Mouse (Mus musculus) neural tube, embryonic 12.5 days (tissue): Measurements from ENCODE around the gene Mtg1. TPM values are rescaled to one million over a fixed set of nuclear protein-coding genes. Genes with fewer than 3 reads are reported as not detected.

Source experiments
- ATAC-seq: fragments of 200-750 bp; cut with Nextera tagmentation; 2 replicates; pipeline ENCODE4 v1.8.0; 2017; ENCODE audit warnings: low read depth, mild to moderate bottlenecking, moderate TSS enrichment, moderate library complexity; ENCODE audit not compliant: low FRiP score
- H3K27ac ChIP-seq: fragments of 300-500 bp; sonication (generic); 2 replicates; pipeline ENCODE4 v1.5.1; 2016
- H3K27me3 ChIP-seq: fragments of 300-500 bp; sonication (generic); replicated peaks from 2 replicates; pipeline ENCODE4 v1.6.1; 2016; ENCODE audit warnings: mild to moderate bottlenecking
- H3K36me3 ChIP-seq: fragments of 300-500 bp; sonication (generic); 2 replicates; pipeline ENCODE4 v1.6.1; 2016; ENCODE audit warnings: mild to moderate bottlenecking
- H3K4me1 ChIP-seq: fragments of 300-500 bp; sonication (generic); 2 replicates; pipeline ENCODE4 v1.6.1; 2016
- H3K4me2 ChIP-seq: fragments of 300-500 bp; sonication (generic); replicated peaks from 2 replicates; pipeline ENCODE4 v1.6.1; 2016; ENCODE audit warnings: mild to moderate bottlenecking
- H3K4me3 ChIP-seq: fragments of 300-500 bp; sonication (generic); 2 replicates; pipeline ENCODE4 v1.5.1; 2016
- H3K9ac ChIP-seq: fragments of 300-500 bp; sonication (generic); 2 replicates; pipeline ENCODE4 v1.6.1; 2016; ENCODE audit warnings: mild to moderate bottlenecking
- H3K9me3 ChIP-seq: fragments of 300-500 bp; sonication (generic); 2 replicates; pipeline ENCODE4 v1.6.1; 2016; ENCODE audit warnings: mild to moderate bottlenecking
- WGBS: fragments of 180-500 bp; shearing (Covaris S2); methylation state at CpG from one replicate; pipeline ENCODE4 v1.1.7; 2016; 5-methylcytosine and 5-hydroxymethylcytosine counted together
- polyA plus RNA-seq: library from polyadenylated mRNA; unstranded; fragments of >200 nt; fragmentation: Nextera tagmentation; extraction: Ambion mirVana; gene quantifications from 2 replicates; pipeline ENCODE4 v1.2.1, GENCODE M21; 2016

Gene Mtg1
- polyA plus RNA-seq, 1 experiment from 2014 or later, result 24.2 TPM

DNA sequence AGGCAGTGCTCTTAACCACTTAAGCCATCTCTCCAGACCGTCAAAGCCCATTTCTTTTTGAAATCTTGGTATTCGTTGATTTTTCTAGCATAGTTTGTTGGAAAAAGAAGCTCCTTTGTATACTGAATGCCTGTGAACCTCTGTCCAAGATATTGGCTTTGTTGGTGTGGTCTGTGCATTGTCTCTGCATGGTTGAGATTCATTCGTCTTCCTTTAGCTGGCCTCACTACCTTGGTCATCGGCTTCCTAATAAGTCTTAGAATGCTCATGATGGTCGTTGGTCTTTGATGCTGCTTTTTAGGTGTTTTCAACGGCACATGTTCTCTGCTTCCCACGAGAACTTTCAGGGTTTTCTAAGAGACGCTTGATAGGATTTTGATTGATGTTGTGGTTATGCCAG, 58.6 kb downstream of the Mtg1 start:
- H3K4me2 ChIP-seq, result no peak overlapping the region
- no peak overlapping the region for H3K4me3 ChIP-seq
- ATAC-seq, result no peak
- H3K4me1 ChIP-seq, result no peaks in the 10 kb centered on the region
- H3K27me3 ChIP-seq, result no peaks in the 10 kb centered on the region
- no peak overlapping the region for H3K9ac ChIP-seq
- no peak overlapping the region for H3K27ac ChIP-seq
- H3K36me3 ChIP-seq, result no peaks in the 10 kb centered on the region
- no peaks in the 10 kb centered on the region for H3K9me3 ChIP-seq
- 81% methylated on average over 8 of the region's 8 CpGs for WGBS

Other genes starting within 250 kb of the Mtg1 start
- gene Kndc1, start 242.9 kb upstream of the Mtg1 start, polyA plus RNA-seq, result 2.7 and 3.1 TPM in 2 replicates
- not detected in 2 replicates for gene Utf1, start 193.8 kb upstream of the Mtg1 start, polyA plus RNA-seq
- 0.26 and 0.34 TPM in 2 replicates for gene 6430531B16Rik, start 158.8 kb upstream of the Mtg1 start, polyA plus RNA-seq
- gene Adam8, start 145.0 kb upstream of the Mtg1 start, polyA plus RNA-seq, result 3.6 and 3.9 TPM in 2 replicates
- gene Zfp511, start 101.2 kb upstream of the Mtg1 start, polyA plus RNA-seq, result 49.2 and 54.8 TPM in 2 replicates
- gene Tubgcp2, start 100.9 kb upstream of the Mtg1 start, polyA plus RNA-seq, result 62.5 and 65.1 TPM in 2 replicates
- 81.6 and 95.9 TPM in 2 replicates for gene Msx3, start 88.5 kb upstream of the Mtg1 start, polyA plus RNA-seq
- gene Caly, start 55.0 kb upstream of the Mtg1 start, polyA plus RNA-seq, result 25.5 and 28.4 TPM in 2 replicates
- gene Prap1, start 44.2 kb upstream of the Mtg1 start, polyA plus RNA-seq, result not detected in 2 replicates
- 22.3 and 23.9 TPM in 2 replicates for gene Fuom, start 35.1 kb upstream of the Mtg1 start, polyA plus RNA-seq
- 13.1 and 13.2 TPM in 2 replicates for gene Paox, start 21.8 kb upstream of the Mtg1 start, polyA plus RNA-seq
- gene Echs1, start 21.1 kb upstream of the Mtg1 start, polyA plus RNA-seq, result 136 and 139 TPM in 2 replicates
- 3.7 and 4.3 TPM in 2 replicates for gene Sprn, start 17.3 kb downstream of the Mtg1 start, polyA plus RNA-seq
- not detected in 2 replicates for gene Olfr522, start 27.2 kb downstream of the Mtg1 start, polyA plus RNA-seq
- not detected in 2 replicates for gene Olfr523, start 35.7 kb downstream of the Mtg1 start, polyA plus RNA-seq
- not detected in 2 replicates for gene Olfr524, start 68.4 kb downstream of the Mtg1 start, polyA plus RNA-seq
- gene Cd163l1, start 80.7 kb downstream of the Mtg1 start, polyA plus RNA-seq, result not detected in 2 replicates
- gene 5830411N06Rik, start 109.7 kb downstream of the Mtg1 start, polyA plus RNA-seq, result not detected in 2 replicates
- not detected in 2 replicates for gene Olfr525, start 183.3 kb downstream of the Mtg1 start, polyA plus RNA-seq
- gene Olfr527, start 196.5 kb downstream of the Mtg1 start, polyA plus RNA-seq, result not detected in 2 replicates
- not detected in 2 replicates for gene Olfr60, start 224.1 kb downstream of the Mtg1 start, polyA plus RNA-seq
- not detected in 2 replicates for gene Olfr530, start 238.8 kb downstream of the Mtg1 start, polyA plus RNA-seq